Mouse (Mus musculus) brain, embryonic 18.5 days (tissue): ENCODE measurements around the gene Des.
A peak's percentile ranks its signal among the peaks of the same experiment; 100 is the strongest.

Experiments used
- DNase-seq: peaks from one replicate; pipeline ENCODE4 v3.0.0-alpha.2; 2012; ENCODE audit warnings: low read depth, low spot score

The Des gene

GRCm38 (mm10) chr1:75360112-75361031, at the start of gene Des:
Gene Des, plus strand, starts transcription at chr1:75360329.
- no peak for DNase-seq

- no peak for DNase-seq
Observed at GRCm38 (mm10) chr1:75311694-75312093, 48.4 kb upstream of the Des start.

DNA sequence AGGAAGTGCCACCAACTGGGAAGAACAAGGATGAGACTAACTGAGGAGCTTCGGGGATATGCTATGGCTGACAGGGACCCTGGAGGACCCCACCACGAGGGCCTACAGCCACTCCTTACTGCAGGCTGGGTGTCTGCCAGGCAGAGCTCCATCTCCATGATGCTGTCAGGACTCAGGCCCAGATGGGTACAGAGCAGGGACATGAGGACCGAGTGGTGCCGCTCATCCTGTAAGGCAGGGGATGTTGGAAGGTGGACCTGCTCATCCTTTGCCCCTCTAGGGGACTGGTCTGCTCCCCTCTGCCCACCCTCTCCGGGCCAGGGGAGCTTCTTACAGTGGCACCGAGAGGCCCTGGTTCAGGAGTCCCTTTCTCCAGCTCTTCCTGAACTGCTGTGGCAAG, 45.1 kb upstream of the Des start:
- DNase-seq, result no peak

DNA sequence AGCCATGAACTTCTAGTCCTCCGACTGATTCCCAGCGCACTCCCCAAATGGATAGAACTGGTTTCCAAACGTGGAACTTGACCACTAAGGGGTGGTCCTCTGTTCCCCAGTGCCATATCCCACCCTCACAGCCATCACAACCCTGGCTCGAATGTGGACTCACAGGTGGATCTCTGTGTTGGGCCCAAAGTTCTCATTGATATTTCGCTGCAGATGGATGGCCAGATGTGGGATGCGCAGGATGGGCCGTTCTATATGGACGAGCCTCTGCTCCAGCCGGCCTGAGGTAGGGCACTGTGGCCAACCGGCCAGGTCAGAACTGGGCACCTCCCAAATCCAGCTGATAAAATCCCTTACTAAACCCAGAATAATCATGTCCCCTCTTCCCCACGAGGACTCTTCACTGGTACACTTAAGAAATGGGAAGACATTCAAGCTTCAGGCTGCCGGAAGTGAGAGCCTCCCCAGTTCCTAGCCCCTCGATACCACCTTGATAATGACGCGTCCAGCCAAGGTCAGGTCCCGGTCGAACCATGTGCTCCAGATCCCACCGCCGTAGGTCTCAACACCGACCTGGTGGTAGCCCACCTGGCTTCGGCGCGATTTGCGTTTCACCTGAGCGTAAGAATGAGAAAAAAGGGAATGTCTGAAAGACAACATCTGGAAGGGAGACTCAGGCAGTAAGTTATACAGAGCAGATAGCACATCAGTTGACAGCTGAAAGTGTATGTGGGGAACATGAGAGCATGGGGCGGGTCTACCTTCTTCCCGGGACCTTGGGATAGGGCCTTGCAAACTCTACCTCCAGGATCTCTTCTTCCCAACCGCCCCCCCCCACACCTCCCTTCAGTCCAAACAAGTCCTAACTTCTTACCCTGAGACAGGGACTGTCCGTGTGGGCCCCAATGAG, 44.4 kb upstream of the Des start:
- DNase-seq, result no peak

GRCm38 (mm10) chr1:75316861-75317240, 43.3 kb upstream of the Des start:
- DNase-seq, result peak; percentile 39

DNA sequence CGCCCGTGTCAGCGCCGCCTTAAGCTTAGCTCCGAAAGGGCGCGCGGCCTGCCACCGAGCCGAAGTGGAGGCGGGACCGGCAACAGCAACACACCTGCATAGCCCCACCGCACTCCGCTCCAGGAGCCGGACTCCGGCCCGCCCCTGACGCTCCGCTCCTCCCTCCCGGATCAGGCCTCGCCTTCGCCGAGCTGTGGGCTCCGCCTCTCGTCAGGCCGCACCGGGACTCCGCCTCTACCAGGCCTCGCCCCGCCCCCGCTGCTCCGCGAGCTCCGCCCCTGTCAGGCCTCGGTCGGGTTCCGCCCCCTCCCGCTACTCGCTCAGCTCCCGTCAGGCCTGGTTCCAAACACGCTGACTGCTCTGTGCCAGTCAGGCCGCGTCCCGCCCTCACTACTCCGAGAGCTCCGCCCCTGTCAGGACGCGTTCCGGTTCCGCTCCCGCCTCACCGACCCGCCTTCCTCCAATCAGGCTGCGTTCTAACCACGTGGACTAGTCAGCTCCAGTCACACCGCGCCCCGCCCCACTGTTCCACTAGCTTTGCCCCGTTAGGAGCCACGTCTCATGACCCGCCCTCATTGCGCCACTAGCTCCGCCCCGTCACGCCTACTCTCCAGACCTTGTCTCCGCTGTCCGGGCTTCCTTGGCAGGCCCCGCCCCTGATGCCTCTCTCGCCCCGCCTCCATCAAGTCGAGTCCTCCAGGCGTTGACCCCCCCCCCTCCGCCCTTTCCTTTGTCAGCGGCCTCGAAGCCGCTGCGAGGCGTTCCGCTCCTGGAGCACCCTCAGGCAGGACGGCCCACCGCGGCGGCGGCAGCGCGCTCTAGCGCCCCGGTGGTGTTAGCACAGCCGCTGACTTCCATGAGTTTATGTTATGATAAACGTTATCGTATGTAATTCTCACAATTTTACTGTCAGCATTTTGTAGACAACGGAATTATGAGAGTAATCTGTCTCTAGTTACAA, 42.6 kb upstream of the Des start, which contains the start of gene Dnpep:
Gene Dnpep (minus strand): TSS at position 750 of the 961 bp plus-strand sequence.
- peak; percentile 100 for DNase-seq

DNA sequence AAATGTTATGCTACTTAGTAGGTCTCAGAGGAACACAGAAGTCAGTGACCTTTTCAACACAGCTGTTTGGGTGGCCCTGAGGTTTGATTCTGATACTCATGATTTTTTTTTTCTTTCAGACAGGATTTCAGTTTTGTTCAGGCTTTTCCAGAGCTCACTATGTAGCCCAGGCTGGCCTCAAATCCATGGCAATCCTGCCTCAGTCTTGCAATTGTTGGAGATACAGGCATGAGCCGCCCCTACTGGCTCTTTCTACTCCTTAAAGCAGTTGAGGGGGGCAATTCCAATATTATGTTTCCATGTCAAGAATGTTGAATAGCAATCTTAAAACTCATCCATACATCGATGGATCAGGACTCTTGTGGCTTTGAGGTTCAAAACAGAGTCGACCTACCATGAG, 41.8 kb upstream of the Des start:
- no peak for DNase-seq

DNA sequence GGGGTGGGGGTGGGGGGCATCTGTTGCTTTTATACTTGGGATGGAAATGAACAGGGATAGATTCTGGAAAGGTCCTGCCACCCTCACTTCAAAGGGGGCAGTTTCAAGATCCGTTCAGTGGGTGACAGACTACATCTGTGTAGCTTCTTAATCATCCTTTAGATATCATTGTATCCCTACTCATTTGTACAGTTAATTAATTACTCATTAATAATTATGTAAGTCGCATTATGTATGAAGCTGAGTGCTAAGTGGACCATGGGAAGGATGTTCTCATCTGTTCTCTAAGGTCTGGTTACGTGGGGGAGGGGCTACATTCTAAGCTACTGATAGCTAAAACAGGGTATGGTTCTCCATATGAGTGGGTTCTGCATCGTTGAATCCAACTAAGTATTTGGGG, 41.4 kb upstream of the Des start:
- no peak for DNase-seq

DNA sequence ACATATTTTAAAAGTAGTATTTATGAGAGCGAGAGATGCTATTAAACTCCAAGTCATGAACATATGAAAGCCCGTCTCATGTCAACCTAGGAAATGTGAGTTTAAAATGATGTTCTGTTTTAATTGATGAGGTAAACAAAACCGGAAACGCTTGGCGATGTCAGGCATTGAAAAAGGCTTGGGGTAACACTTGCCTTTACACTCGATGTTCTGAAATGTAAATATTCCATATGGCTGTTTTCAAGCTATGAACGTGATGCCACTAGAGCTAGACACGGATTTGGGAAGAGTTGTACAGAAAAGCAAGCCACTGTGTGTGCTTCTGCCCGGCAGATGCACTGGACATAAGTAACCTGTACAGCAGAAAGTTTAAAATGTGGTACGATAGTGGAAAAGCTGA, 41.0 kb upstream of the Des start:
- no peak for DNase-seq

DNA sequence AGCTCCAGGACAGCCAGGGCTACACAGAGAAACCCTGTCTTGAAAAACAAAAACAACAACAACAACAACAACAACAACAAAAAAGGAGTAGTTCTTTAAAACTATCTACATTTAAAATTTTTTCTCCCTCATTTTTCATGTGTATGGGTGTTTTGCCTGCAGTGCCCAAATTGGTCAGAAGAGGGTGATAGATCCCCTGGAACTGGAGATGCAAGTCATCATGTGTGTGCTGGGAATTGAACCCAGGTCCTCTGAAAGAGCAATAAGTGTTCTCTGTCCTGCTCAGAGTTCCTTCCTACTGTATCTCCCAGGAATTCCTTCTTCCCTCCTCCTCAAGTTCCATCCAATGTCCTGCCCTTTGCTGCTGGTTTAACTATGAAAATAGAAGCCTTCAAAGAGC, 32.7 kb upstream of the Des start:
- no peak for DNase-seq

DNA sequence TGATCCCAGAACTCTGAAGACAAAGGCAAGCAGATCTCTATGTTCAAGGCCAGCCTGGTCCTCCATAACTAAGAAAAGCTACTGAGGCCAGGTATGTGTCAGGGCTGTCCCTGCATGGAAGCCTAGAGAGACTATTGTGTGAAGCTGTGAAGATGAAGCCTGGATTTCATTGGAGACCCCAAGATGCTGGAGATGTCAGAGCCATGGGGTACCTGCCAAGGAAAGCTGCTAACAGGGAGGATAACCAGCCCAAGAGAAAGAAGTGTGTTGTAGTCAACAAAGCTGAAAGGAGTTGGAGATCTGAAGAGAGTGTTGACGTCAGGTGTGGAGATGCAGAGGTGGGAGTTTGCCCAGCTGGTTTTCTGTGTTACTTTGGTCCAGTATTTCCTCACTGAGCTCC, 28.9 kb upstream of the Des start:
- DNase-seq, result no peak

DNA sequence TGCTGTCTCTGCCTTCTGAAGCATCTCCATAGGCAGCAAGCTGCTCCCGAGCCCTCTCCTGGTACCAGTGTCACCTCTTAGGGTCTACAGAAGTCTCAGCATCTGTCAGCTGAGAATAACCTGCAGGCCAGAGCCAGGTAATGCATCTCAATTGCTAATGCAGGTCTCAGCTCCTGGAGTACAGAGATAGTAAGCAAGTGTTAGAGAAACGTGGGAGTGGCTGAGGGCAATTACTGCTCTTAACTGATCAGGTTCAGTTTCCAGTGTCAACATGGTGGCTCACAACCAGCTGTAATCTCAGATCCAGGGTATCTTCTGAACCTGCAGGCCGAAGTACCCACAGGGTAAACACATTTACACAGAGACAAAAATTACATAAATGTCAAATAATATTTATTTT, 23.7 kb upstream of the Des start:
- no peak for DNase-seq

GRCm38 (mm10) chr1:75337097-75337496, 23.0 kb upstream of the Des start:
- no peak for DNase-seq

DNA sequence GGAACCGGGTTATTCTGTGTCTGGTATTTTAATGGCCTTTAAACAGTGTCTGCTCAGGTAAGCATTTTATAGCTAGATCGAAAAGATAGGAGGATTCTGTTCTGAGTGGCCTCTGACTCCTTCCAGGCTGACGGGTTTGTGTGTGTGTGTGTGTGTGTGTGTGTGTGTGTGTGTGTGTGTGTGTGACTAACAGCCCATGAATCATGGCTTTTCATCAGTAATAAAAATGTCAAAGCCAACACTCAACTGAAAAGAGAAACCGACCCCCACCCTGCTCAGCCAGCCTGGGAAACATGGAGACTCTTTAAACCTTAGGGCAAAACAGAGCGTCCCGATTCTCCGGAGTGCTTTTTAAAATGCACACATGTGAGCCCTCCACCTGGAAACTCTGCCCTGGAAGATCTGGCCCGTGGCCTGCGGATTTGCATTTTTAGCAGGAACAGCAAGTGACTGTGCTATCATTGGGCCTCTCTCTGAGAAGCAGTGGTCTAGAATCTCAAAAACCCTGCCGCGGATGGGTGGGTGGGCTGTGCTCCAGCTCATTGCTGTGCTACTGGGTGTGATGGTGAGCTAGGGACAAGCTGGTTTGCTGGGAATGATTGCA, 21.9 kb upstream of the Des start:
- no peak for DNase-seq

GRCm38 (mm10) chr1:75339337-75339736, 20.8 kb upstream of the Des start:
- no peak for DNase-seq

- no peak for DNase-seq
Observed at GRCm38 (mm10) chr1:75340519-75340918, 19.6 kb upstream of the Des start.

- peak; percentile 40 for DNase-seq
Observed at GRCm38 (mm10) chr1:75342874-75343416, 17.2 kb upstream of the Des start.

DNA sequence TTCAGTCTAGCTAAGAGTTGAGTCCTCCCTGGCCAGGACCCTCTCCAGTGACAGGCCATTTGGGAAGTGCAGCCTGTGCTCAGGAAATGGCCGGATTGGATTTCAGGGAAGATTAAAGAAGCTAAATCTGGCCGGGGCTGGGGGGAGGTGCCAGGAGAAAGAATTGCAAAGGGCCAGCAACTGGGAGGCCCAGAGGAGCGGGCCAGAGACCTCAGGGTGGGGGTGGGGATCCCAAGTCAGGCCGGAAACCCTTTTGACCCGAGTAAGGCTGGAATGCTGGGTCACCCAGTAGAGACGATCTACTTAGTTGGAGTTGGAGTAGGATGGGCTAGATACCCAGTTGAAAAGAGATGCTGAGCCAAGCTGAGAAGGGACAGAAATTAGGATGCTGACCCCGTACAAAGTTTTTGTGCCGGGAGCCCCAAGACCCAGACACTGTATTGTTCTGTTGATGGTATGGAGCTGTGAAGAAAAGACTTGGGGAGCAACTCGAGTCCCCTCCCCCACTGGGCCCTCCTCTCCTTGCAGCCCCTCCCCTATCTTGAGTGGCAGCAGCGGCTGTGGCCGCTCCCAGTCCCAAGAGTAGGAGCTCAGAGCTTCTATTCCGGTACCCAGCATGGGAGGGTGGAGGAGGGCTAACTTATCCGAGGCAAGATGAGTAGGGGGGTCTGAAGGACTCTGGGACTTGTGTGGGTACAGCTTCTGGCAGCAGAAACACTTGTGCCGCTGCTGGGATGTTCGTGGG, 15.7 kb upstream of the Des start:
- DNase-seq, result no peak

DNA sequence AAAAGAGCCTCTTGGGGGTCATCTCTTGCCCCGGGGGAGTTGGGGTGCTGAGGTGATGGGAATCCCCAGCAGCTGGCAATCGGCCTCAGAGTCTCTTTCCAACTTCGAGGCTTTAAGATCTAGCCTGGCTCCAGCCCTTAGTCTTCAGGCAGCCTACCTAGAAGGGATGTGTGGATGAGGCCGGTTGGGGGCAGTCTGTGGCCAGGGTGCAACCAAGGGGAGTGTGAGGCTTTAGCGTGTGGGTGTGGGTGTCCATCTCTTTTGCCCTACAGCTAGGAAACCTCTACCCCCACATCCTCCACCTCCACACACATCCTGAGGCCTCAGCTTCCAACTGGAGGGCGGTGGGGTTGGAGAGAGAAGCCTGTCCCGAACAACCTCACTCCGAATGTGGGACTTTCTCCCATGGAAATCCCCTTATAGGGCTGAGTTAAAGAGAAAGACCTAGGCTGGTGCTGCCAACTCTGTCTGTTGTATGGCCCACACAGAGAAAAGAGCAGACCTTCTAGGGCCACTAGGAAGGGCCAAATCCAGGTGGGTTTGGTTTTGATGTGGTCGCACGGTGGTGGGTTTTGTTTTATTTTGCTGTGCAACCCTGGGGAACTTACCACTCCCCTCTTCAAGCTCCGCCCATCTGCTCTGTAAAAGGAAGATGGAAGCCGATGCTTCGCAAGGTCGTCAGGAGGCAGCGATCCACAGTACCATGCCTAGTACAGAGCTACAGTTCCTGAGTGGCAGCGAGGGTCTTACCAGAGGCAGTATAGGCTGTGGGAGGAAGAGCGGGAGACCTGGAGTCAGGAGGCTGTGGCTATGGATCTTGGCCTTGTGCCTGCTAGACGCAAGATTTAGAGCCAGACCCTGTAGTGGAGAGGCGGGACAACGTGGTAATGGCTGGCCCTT, 14.8 kb upstream of the Des start:
- no peak for DNase-seq
